Mouse (Mus musculus): ENCODE measurements at regions not wholly inside any gene's neighbourhood (a gene's known extent, or its start where the extent isn't known, plus 50 kb on each side); places are given as distances from the start of the nearest gene placed in this dataset.

DNA sequence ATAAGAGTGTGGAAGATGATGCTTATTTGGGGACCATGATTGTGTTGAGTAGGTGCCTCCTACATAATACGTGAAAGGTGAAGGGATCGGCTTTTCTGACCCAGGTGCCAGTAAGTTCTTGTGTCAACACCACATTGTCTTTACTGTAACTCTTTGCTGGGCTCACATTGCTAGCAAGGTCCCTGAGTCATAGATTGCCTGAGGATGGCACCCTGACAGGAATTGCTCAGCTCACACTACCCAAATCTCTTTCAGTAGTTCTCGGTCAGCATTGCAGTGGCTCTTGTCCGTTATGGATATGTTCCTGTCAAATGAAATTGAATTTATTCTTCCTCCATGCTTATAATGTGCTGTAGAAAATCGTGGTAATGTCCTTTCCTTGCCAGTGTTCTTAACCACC is 200.8 kb downstream of the Csl start:
- Histone ChIP-seq H3K9ac (ENCODE audit: low read length) (no peak overlapping the region), H3K27ac (replicated peaks; ENCODE audit: low read depth, low read length) (no peak overlapping the region), H3K36me3 (ENCODE audit: control insufficient read depth, insufficient read depth, low read length) (no peaks in the 10 kb centered on the region), H3K27me3 (ENCODE audit: control insufficient read depth, insufficient read depth, low read length) (no peaks in the 10 kb centered on the region), H3K9me3 (ENCODE audit: control insufficient read depth, low read length) (no peaks in the 10 kb centered on the region), H3K4me2 (ENCODE audit: low read depth, severe bottlenecking) (no peak overlapping the region), H3K4me3 (ENCODE audit: low read depth, low read length) (no peak overlapping the region), H3K4me1 (ENCODE audit: control insufficient read depth, insufficient read depth, low read length) (peaks cover 4% of the 10 kb centered on the region; the same call in 1 of the 2 replicates)
- ATAC-seq (ENCODE audit: insufficient number of reproducible peaks, low FRiP score, low TSS enrichment, low read depth), result no peak
- no peak for DNase-seq (ENCODE audit: low spot score)
- 90% methylated on average over 5 of the region's 5 CpGs for WGBS

DNA sequence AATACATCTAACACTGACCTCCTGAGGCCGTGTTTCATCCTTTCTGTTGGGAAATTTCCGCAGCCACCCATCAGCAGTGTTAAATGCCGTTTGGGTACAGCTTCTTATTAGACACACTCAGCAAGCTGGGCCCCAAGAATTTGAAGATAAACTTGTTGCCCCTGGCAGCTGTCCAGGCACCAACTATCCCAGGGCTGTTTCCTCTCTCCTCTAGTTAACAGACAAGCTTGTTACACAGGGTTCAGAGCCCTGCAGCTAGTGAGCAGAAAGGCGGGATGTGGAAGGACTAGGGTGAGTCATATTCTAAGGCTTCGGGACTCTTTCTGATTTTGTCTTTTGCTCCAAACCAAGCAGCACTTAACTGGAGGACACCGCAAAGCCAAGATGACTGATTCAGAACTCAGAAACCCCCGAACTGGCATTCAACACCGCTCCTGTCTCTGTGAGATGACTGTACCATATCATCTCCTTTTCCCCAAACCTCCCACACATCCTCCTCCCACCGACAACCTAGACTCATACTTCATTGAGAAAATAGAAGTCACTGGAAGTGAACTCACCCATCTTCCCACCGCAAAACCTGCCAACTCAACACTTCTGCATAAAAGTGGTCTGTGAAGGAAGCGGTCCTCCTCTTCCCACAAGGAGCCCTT is 198.2 kb downstream of the Csl start:
- H3K27ac ChIP-seq (replicated peaks; ENCODE audit: low read depth, low read length), result no peak overlapping the region
- peaks cover 2% of the 10 kb centered on the region; the same call in 1 of the 2 replicates for H3K4me1 ChIP-seq (ENCODE audit: control insufficient read depth, insufficient read depth, low read length)
- H3K4me3 ChIP-seq (ENCODE audit: low read depth, low read length), result no peak overlapping the region
- H3K36me3 ChIP-seq (ENCODE audit: control insufficient read depth, insufficient read depth, low read length), result no peaks in the 10 kb centered on the region
- DNase-seq (ENCODE audit: low spot score) (no peak), ATAC-seq (ENCODE audit: insufficient number of reproducible peaks, low FRiP score, low TSS enrichment, low read depth) (no peak)
- no peak overlapping the region for H3K4me2 ChIP-seq (ENCODE audit: low read depth, severe bottlenecking)
- no peaks in the 10 kb centered on the region for H3K27me3 ChIP-seq (ENCODE audit: control insufficient read depth, insufficient read depth, low read length)
- H3K9ac ChIP-seq (ENCODE audit: low read length), result no peak overlapping the region
- H3K9me3 ChIP-seq (ENCODE audit: control insufficient read depth, low read length), result no peaks in the 10 kb centered on the region
- 89% methylated on average over 11 of the region's 11 CpGs for WGBS

DNA sequence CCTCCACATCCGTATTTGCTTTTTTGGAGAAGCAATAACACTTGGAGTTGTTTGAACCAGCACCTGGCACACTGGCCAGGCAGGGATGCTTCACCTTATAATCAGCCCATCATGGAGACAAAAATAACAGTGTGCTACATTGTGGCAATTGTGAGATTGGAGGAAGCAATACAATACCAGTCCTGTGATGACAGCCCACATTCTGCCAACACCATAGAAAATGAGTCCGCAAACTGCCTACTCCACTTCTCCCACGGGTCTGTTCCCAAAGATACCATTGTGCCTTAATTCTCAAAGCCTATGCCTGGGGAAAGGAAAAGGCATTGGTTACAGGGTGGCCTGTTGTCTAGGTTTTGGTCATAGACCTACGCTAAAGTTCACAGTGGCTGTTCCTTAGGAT is 194.9 kb downstream of the Csl start:
- H3K36me3 ChIP-seq (ENCODE audit: control insufficient read depth, insufficient read depth, low read length), result no peaks in the 10 kb centered on the region
- no peak overlapping the region for H3K4me2 ChIP-seq (ENCODE audit: low read depth, severe bottlenecking)
- no peaks in the 10 kb centered on the region for H3K4me1 ChIP-seq (ENCODE audit: control insufficient read depth, insufficient read depth, low read length)
- no peaks in the 10 kb centered on the region for H3K27me3 ChIP-seq (ENCODE audit: control insufficient read depth, insufficient read depth, low read length)
- H3K4me3 ChIP-seq (ENCODE audit: low read depth, low read length), result no peak overlapping the region
- no peak for DNase-seq (ENCODE audit: low spot score)
- ATAC-seq (ENCODE audit: insufficient number of reproducible peaks, low FRiP score, low TSS enrichment, low read depth), result no peak
- H3K27ac ChIP-seq (replicated peaks; ENCODE audit: low read depth, low read length), result no peak overlapping the region
- 88% methylated on average over 4 of the region's 4 CpGs for WGBS
- H3K9me3 ChIP-seq (ENCODE audit: control insufficient read depth, low read length), result no peaks in the 10 kb centered on the region
- H3K9ac ChIP-seq (ENCODE audit: low read length), result no peak overlapping the region

DNA sequence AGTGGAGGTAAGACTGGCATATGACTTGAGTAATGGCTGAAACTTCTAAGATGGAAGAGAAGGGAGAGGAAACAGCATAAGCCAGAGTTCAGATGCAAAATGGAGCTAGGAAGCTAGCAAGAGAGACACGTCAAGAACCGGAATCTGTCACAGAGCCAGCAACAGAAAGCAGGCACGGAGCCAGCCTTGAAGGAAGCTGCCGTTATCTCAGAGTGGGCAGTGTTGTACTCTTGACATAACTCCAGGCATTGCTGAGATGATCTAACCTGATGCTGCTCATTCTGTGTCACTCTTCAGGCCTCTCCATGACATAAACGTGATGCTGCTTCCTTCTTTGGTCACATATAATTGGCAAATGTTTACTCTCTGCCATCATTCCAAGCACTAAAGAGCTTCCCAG is 191.0 kb downstream of the Csl start:
- no peak overlapping the region for H3K4me2 ChIP-seq (ENCODE audit: low read depth, severe bottlenecking)
- no peaks in the 10 kb centered on the region for H3K36me3 ChIP-seq (ENCODE audit: control insufficient read depth, insufficient read depth, low read length)
- peaks cover 4% of the 10 kb centered on the region; the same call in 1 of the 2 replicates for H3K4me1 ChIP-seq (ENCODE audit: control insufficient read depth, insufficient read depth, low read length)
- DNase-seq (ENCODE audit: low spot score) (no peak), ATAC-seq (ENCODE audit: insufficient number of reproducible peaks, low FRiP score, low TSS enrichment, low read depth) (no peak)
- H3K9me3 ChIP-seq (ENCODE audit: control insufficient read depth, low read length), result no peaks in the 10 kb centered on the region
- no peaks in the 10 kb centered on the region for H3K27me3 ChIP-seq (ENCODE audit: control insufficient read depth, insufficient read depth, low read length)
- H3K27ac ChIP-seq (replicated peaks; ENCODE audit: low read depth, low read length), result no peak overlapping the region
- H3K4me3 ChIP-seq (ENCODE audit: low read depth, low read length), result no peak overlapping the region
- 93% methylated on average over 5 of the region's 5 CpGs for WGBS
- no peak overlapping the region for H3K9ac ChIP-seq (ENCODE audit: low read length)

DNA sequence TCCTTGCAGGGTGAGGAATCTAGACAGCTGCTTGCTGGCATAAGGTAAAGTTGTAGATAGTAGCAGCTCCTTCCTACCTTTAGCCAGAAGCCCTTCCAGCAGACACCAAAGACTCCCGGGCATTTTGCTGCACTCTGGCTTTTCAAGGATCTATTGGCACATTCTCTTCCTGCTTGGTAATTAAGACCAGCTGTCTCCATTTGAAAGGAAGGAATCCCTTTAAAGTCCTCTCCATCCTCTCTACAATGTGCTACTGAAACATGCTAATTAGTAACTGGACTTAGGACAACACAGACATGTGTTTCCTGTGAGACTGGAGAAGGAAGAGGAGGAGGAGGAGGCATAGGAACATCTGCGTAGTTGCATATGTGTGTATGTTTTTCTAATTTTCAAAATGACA is 189.3 kb downstream of the Csl start:
- H3K4me2 ChIP-seq (ENCODE audit: low read depth, severe bottlenecking), result no peak overlapping the region
- no peak overlapping the region for H3K27ac ChIP-seq (replicated peaks; ENCODE audit: low read depth, low read length)
- H3K27me3 ChIP-seq (ENCODE audit: control insufficient read depth, insufficient read depth, low read length), result no peaks in the 10 kb centered on the region
- H3K9ac ChIP-seq (ENCODE audit: low read length), result no peak overlapping the region
- no peak overlapping the region for H3K4me3 ChIP-seq (ENCODE audit: low read depth, low read length)
- peaks cover 4% of the 10 kb centered on the region; the same call in 1 of the 2 replicates for H3K4me1 ChIP-seq (ENCODE audit: control insufficient read depth, insufficient read depth, low read length)
- WGBS, result 1% methylated on average over 2 of the region's 2 CpGs
- ATAC-seq (ENCODE audit: insufficient number of reproducible peaks, low FRiP score, low TSS enrichment, low read depth) (peak; percentile 44; the same call in 1 of the 2 replicates), DNase-seq (ENCODE audit: low spot score) (peak; percentile 54)
- no peaks in the 10 kb centered on the region for H3K9me3 ChIP-seq (ENCODE audit: control insufficient read depth, low read length)
- no peaks in the 10 kb centered on the region for H3K36me3 ChIP-seq (ENCODE audit: control insufficient read depth, insufficient read depth, low read length)

DNA sequence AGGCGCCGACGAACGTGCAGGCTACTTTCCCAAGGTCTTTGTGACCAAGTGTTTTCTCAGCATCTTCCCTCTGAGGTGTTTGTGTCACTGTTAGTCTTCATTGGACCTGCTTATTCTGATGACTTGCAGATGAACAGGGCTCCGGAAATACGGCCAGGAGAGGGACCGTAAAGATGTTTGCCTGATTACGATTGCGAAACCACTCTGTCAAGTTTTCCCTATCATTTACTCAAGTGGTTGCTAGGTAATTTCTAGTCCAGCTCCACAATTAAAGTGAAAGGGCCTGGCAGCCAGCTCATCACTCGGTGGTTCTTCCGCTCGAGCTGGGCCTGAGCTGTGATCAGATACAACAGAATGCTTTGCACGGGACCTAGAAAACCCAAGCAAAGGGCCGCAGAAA is 185.5 kb downstream of the Csl start:
- ATAC-seq (ENCODE audit: insufficient number of reproducible peaks, low FRiP score, low TSS enrichment, low read depth), result no peak
- no peak overlapping the region for H3K4me3 ChIP-seq (ENCODE audit: low read depth, low read length)
- WGBS, result 57% methylated on average over 14 of the region's 14 CpGs
- peak; percentile 19 for DNase-seq (ENCODE audit: low spot score)
- peaks cover 4% of the 10 kb centered on the region; the same call in 1 of the 2 replicates for H3K4me1 ChIP-seq (ENCODE audit: control insufficient read depth, insufficient read depth, low read length)
- H3K4me2 ChIP-seq (ENCODE audit: low read depth, severe bottlenecking), result no peak overlapping the region
- no peak overlapping the region for H3K27ac ChIP-seq (replicated peaks; ENCODE audit: low read depth, low read length)
- H3K9me3 ChIP-seq (ENCODE audit: control insufficient read depth, low read length), result no peaks in the 10 kb centered on the region
- H3K27me3 ChIP-seq (ENCODE audit: control insufficient read depth, insufficient read depth, low read length), result no peaks in the 10 kb centered on the region
- H3K9ac ChIP-seq (ENCODE audit: low read length), result no peak overlapping the region
- H3K36me3 ChIP-seq (ENCODE audit: control insufficient read depth, insufficient read depth, low read length), result no peaks in the 10 kb centered on the region

DNA sequence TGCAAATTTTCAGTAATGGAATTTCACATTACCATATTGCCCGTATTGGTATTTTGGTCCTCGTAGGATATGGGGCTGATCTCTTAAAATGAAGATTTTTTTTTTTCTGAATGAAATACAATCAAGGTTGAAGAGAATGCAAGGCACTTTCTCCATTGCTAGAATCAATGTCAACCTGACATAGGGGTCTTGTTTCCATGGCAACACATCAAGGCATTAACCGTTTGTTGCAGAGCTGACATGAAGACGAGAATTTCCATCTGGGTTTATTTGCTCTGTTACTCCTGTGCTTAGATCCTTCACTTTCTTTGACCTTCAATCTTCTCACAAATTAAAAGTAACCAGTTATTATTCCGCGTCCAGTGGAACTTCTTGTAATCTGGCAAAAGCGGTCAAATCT is 184.2 kb downstream of the Csl start:
- no peaks in the 10 kb centered on the region for H3K36me3 ChIP-seq (ENCODE audit: control insufficient read depth, insufficient read depth, low read length)
- no peak overlapping the region for H3K4me3 ChIP-seq (ENCODE audit: low read depth, low read length)
- H3K4me1 ChIP-seq (ENCODE audit: control insufficient read depth, insufficient read depth, low read length), result 0 out of 2 replicates have a peak, but pooled peaks cover 4% of the 10 kb centered on the region
- H3K27ac ChIP-seq (replicated peaks; ENCODE audit: low read depth, low read length), result no peak overlapping the region
- no peak for ATAC-seq (ENCODE audit: insufficient number of reproducible peaks, low FRiP score, low TSS enrichment, low read depth)
- no peak overlapping the region for H3K9ac ChIP-seq (ENCODE audit: low read length)
- H3K27me3 ChIP-seq (ENCODE audit: control insufficient read depth, insufficient read depth, low read length), result no peaks in the 10 kb centered on the region
- H3K4me2 ChIP-seq (ENCODE audit: low read depth, severe bottlenecking), result no peak overlapping the region
- 79% methylated on average over 7 of the region's 7 CpGs for WGBS
- no peaks in the 10 kb centered on the region for H3K9me3 ChIP-seq (ENCODE audit: control insufficient read depth, low read length)
- DNase-seq (ENCODE audit: low spot score), result peak; percentile 5

DNA sequence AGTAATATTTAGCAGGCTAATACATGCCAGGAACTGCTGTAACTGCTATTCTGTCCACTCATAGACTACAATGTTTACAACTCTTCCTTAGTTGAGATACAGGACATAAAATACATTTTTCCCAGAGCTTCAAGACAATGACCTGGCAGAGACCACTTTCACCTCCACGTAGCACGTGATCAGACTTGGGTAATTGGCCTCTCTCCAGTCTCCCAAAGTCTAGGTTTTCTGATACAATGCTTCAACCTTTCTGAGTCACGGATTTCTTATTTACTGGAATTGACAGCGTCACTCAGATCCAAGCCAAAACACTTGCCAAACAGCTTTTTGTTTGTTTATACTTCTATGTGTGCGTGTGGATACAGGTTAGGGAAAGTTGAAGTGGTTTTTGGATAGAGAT is 183.2 kb downstream of the Csl start:
- no peak for ATAC-seq (ENCODE audit: insufficient number of reproducible peaks, low FRiP score, low TSS enrichment, low read depth)
- H3K9ac ChIP-seq (ENCODE audit: low read length), result no peak overlapping the region
- H3K9me3 ChIP-seq (ENCODE audit: control insufficient read depth, low read length), result no peaks in the 10 kb centered on the region
- peak; percentile 18 for DNase-seq (ENCODE audit: low spot score)
- no peaks in the 10 kb centered on the region for H3K36me3 ChIP-seq (ENCODE audit: control insufficient read depth, insufficient read depth, low read length)
- no peaks in the 10 kb centered on the region for H3K4me1 ChIP-seq (ENCODE audit: control insufficient read depth, insufficient read depth, low read length)
- no peak overlapping the region for H3K4me3 ChIP-seq (ENCODE audit: low read depth, low read length)
- WGBS, result 83% methylated on average over 5 of the region's 5 CpGs
- H3K27ac ChIP-seq (replicated peaks; ENCODE audit: low read depth, low read length), result no peak overlapping the region
- no peak overlapping the region for H3K4me2 ChIP-seq (ENCODE audit: low read depth, severe bottlenecking)
- no peaks in the 10 kb centered on the region for H3K27me3 ChIP-seq (ENCODE audit: control insufficient read depth, insufficient read depth, low read length)

Measured in limb, embryonic 11.5 days (tissue).